Mouse (Mus musculus): ENCODE results near the gene 5730596B20Rik. TPM values are rescaled to one million over a fixed set of nuclear protein-coding genes. Genes with fewer than 3 reads are reported as not detected.

Gene 5730596B20Rik
- total RNA-seq (2021): not detected
- long read RNA-seq, experiment 1: 0 reads
- long read RNA-seq, experiment 2: 0 reads

DNA sequence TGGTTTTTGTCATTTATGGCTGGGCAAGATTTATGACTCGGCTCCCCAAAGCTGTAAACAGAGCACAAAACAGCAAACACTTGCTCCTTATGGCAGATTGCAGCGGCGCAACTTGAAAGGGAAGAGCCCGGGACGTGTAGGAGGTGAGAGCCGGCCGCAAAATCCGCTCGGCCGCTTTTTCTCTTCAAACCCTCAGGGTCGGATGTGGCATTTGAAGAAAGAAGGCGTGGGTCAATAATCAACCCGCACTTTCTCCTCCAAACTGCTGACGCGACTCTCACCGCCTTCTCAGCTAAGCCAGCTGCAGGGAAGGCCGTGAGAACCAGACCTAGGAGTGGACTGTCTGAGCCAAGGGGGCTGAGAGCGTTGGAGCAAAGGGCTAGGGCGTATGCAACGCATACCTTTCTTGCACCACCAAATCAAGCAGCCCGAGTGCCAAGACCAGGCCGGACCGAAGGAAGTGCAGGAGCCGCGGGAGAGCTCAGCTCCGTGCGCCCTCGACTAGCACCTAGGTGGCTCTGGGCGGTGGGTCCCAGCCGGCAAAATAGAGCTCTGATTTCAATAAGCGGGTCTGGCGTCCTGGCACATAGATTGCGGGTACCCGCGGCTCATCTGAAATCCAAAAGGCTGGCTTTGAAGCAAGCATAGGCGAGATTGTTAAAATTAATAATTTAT is at the start of gene 5730596B20Rik:
Gene 5730596B20Rik (plus strand): TSS at position 438 of the 675 bp plus-strand sequence.
- no peak for DNase-seq

- DNase-seq: no peak
Observed at GRCm38 (mm10) chr6:52137841-52138535, 39.3 kb upstream of the 5730596B20Rik start.

DNA sequence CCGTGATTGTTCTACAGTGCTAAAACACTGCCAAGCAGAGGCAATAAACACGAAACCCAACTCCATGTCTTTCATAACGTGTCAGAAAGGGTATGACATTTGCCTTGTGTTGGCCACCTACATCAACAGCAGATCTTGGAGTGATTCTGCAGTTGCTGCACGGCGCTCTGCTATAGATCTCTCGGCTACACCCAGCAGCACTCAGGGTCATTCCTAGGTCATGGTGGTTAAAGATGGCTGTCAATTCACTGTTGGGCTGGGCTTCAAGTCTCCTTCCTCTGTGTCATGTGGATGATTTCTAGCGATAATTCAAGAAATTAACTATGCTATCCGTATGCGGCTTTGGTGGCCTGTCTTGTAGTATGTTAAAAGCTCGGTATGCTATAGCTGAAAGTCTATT is 38.7 kb upstream of the 5730596B20Rik start:
- DNase-seq: no peak

- DNase-seq: no peak
Observed at GRCm38 (mm10) chr6:52139115-52139514, 38.2 kb upstream of the 5730596B20Rik start.

- no peak for DNase-seq
Observed at GRCm38 (mm10) chr6:52150401-52150966, 26.8 kb upstream of the 5730596B20Rik start.

GRCm38 (mm10) chr6:52151571-52151970 is 25.7 kb upstream of the 5730596B20Rik start:
- DNase-seq: no peak

DNA sequence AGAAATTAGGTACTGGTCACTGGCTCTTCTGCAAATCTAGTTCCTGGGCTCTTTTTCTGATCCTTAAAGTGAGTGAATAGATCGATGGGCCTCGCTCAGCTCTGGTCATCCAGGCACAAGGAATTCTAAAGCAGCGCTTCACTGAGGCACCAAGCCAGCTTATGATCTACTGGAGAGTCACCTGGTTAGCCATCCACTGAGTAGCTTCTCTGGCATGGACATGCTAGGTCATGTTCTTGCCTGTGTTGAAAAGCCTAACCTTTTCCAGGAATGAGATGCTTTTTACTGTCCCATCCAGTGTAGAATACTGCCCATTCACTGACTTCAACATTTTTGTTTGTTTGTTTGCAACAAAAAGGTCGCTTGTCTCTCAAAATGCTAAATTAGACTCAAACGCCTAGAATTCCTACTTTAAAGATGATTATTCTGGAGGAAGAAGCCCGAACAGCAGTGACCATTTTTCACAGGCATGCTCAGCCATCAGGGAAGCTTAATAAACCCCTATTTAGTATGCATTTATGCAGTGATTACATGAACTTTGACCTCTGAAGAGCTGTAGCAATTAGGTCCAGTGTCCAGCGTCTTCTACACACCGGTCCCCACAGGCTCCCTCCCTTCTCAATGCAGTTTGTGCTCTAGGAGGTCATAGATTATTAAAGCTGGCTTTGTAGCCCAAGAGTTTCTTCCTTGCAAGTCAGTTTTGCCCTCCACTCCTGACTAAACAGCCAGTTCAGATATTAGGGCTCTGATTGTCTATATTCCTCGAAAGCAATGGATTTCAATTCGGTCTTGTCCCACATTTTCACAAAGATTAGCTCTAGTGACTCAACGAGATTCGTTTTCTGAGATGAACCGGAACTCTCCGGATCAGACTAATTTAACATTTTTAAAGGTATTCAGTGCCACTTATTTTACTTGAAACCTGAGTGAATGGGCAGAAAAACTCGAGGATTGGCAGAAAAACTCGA is 24.8 kb upstream of the 5730596B20Rik start:
- no peak for DNase-seq

DNA sequence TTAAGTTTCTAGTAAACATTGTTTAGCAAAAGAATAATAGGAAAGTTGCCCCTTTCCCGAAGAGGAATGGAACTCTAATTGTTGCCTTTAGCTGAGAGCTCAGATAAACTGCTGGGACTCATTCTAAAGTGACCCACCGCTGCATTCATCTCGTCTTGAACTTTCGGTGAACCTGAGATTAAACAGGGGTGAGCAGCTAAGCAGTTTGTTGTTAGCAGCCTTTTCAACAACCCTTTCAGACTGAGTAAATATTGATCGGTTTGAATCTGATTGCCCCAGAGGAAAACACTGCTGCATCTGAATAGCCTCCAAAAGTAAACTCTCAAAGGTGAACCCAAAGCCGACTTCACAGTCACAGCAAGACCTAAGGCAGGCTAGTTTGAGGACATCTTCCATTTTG is 24.0 kb upstream of the 5730596B20Rik start:
- no peak for DNase-seq

DNA sequence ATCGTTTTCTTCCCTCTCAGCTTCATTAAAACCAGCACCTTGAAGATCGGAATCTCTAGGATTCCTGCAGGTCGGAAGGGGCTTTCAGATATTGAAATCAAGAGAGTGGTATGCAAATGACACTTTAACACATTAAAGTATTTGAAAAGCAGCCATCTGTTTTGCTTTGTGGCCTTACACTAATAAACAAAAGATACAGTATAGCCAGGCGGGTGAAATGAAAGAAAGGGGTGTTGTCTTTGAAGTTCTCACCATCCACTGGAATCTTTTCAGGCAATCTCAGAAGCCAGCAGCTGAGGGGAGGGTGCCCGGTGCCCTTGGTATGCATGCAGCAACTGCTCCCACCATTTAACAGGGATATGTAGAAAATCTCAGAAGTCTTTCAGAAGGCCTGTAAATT is 23.3 kb upstream of the 5730596B20Rik start:
- no peak for DNase-seq

- no peak for DNase-seq
Observed at GRCm38 (mm10) chr6:52155471-52155870, 21.8 kb upstream of the 5730596B20Rik start.

GRCm38 (mm10) chr6:52156551-52157200 is 20.6 kb upstream of the 5730596B20Rik start:
- DNase-seq: no peak

- DNase-seq: no peak
Observed at GRCm38 (mm10) chr6:52157466-52158275, 19.6 kb upstream of the 5730596B20Rik start.

- peak; percentile 66 to 82 for DNase-seq
Observed at GRCm38 (mm10) chr6:52158276-52159051, 18.8 kb upstream of the 5730596B20Rik start, which contains the start of gene Hoxa1. Gene Hoxa1, minus strand, starts transcription at chr6:52158317.

DNA sequence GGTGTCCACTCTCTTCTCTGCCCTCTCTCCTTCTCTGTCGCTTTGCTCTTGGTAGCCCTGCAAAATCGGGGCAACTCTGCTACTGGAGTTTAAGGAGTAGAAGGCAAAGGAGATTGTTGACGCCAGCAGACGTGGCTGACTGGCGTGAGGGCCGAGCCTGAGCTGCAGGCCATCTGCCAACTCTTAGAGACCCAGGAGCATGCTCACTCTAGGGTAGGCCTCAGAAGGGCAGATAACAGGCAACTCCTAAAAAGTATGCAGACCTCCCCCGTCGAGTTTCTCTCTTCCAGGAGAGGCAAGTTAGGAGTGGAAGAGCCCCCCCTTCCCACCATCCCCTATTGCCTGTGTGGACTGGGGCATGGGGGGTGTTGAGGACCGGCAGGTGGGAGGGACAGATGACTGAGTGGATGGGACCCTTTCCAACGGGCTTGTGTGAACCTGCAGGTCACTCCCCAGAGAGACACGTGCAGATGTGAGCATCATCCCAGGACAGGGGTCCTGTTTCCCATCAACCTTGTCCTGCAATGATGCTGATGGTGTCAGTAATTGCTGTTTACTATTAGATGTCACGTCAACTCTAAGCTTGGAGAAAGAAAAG is 18.0 kb upstream of the 5730596B20Rik start:
- DNase-seq: no peak

- no peak for DNase-seq
Observed at GRCm38 (mm10) chr6:52159979-52160378, 17.3 kb upstream of the 5730596B20Rik start.

- peak in 1 of 2 experiments; percentile 21 for DNase-seq
Observed at GRCm38 (mm10) chr6:52160511-52161335, 16.6 kb upstream of the 5730596B20Rik start.

- DNase-seq: no peak
Observed at GRCm38 (mm10) chr6:52161336-52162092, 15.8 kb upstream of the 5730596B20Rik start.

DNA sequence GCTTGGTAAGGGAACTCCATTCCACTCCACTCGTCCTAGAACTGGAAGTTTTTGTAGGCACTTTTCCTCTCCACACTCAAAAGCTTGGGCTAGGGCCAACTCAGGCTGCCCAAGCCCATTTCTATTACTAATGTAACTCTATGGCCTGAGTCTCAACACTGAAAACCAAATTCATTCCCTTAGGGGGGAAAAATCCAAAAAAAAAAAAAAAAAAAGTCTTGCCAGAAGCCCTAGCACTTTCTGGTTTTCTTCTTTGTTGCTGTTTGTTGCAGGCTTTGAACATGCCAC is 15.3 kb upstream of the 5730596B20Rik start:
- DNase-seq: no peak

All from heart, adult 18-20 months (tissue).